20 mouse cellular contexts compared by ENCODE assay signal in the genomic region with DNA sequence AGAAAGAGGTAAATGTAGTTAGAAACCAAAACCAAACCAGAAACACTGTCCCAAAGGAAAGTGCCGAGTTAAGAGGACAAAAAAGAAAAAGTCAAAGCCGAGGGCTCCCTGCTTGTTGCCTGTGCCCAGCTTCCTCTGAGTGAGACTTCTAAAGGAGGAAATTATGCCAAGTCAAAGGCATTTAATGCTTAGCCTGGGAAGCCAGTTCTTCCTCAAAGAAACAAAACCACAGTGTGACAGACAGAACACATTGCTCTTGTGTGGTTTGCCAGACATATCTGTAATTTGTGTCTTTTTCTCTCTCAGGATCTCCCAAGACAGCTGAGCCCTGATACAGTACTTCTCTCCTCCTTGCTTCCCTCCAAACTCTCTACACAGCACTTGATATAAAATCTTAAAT.
DNase-seq lines count a peak whose midpoint lies in the region; ATAC-seq and TF ChIP-seq lines count a peak whose summit lies in the region.
"Had no signal": no experiment of that assay in that cellular context is flagged by ENCODE, and none has a peak within 500 bp of the region (broad histone marks: within the 10 kb centered on the region; RNA-seq: fewer than 3 reads in every experiment).

No protein-coding gene starts in this region.

- 0 out of 2 replicates have a peak, but pooled peaks cover 10% of the 10 kb centered on the region for H3K4me1 ChIP-seq in liver, embryonic 12.5 days
- H3K4me1 ChIP-seq in liver, embryonic 11.5 days (replicated peaks; ENCODE audit: control insufficient read depth, insufficient read depth, low read length), result no peaks in the 10 kb centered on the region
- H3K4me1 ChIP-seq in bone marrow, adult 2 months (ENCODE audit: control insufficient read depth, insufficient read depth, low read length), result peaks cover 5% of the 10 kb centered on the region; the same call in 1 of the 2 replicates
- H3K4me1 ChIP-seq: neural tube, embryonic 12.5 days had no signal

- no peak for ATAC-seq in liver, embryonic 12.5 days
- ATAC-seq in liver, embryonic 11.5 days (replicated peaks; ENCODE audit: low FRiP score), result no peak
- ATAC-seq: activated CD4-positive, CD25-positive, alpha-beta regulatory T cell, adult 4 months; forebrain, embryonic 16.5 days; hindbrain, embryonic 16.5 days had no signal

- H3K27ac ChIP-seq in liver, embryonic 12.5 days, result no peak overlapping the region
- H3K27ac ChIP-seq in liver, embryonic 11.5 days (ENCODE audit: low read depth, low read length), result no peak overlapping the region
- H3K27ac ChIP-seq in bone marrow, adult 2 months (ENCODE audit: control insufficient read depth, insufficient read depth, low read depth, low read length, poor library complexity), result peak overlapping the region; percentile 41; the same call in 1 of the 2 replicates
- H3K27ac ChIP-seq in macrophage, result peak overlapping the region; percentile 73
- H3K27ac ChIP-seq: heart, embryonic 15.5 days; liver, embryonic 14.5 days; neural tube, embryonic 12.5 days had no signal

- no peak overlapping the region for H3K9ac ChIP-seq in liver, embryonic 12.5 days
- H3K9ac ChIP-seq in liver, embryonic 11.5 days (ENCODE audit: low read depth, low read length), result no peak overlapping the region
- H3K9ac ChIP-seq: heart, embryonic 15.5 days; liver, embryonic 14.5 days; neural tube, embryonic 12.5 days had no signal

- no peaks in the 10 kb centered on the region for H3K9me3 ChIP-seq in liver, embryonic 12.5 days (replicated peaks)
- H3K9me3 ChIP-seq in liver, embryonic 11.5 days (ENCODE audit: control insufficient read depth, low read length), result no peaks in the 10 kb centered on the region
- H3K9me3 ChIP-seq: heart, embryonic 15.5 days; neural tube, embryonic 12.5 days had no signal

- WGBS in liver, embryonic 12.5 days (ENCODE audit: insufficient replicate concordance), result 15% methylated on average over 2 of the region's 2 CpGs
- WGBS in liver, embryonic 11.5 days, result 36% methylated on average over 2 of the region's 2 CpGs
- WGBS in bone marrow, adult 2 months, result 0% methylated on average over 2 of the region's 2 CpGs
- 0% methylated on average over 2 of the region's 2 CpGs for WGBS in macrophage (ENCODE audit: missing documents)

- no peak for TF ChIP-seq CTCF in bone marrow, adult 2 months (IDR thresholded peaks at IDR 0.05; ENCODE audit: control insufficient read depth, insufficient read depth, low read length)

- no peaks in the 10 kb centered on the region for H3K79me2 ChIP-seq in macrophage (ENCODE audit: inconsistent target)

- H3K36me3 ChIP-seq in liver, embryonic 12.5 days, result no peaks in the 10 kb centered on the region
- H3K36me3 ChIP-seq in liver, embryonic 11.5 days (ENCODE audit: control insufficient read depth, insufficient read depth, low read length), result no peaks in the 10 kb centered on the region
- no peaks in the 10 kb centered on the region for H3K36me3 ChIP-seq in macrophage (ENCODE audit: inconsistent target)
- H3K36me3 ChIP-seq: heart, embryonic 15.5 days; neural tube, embryonic 12.5 days had no signal

- no peaks in the 10 kb centered on the region for H3K27me3 ChIP-seq in liver, embryonic 12.5 days (replicated peaks)
- no peaks in the 10 kb centered on the region for H3K27me3 ChIP-seq in liver, embryonic 11.5 days (replicated peaks; ENCODE audit: control insufficient read depth, insufficient read depth, low read length)
- H3K27me3 ChIP-seq: heart, embryonic 15.5 days; neural tube, embryonic 12.5 days had no signal

- DNase-seq in liver, embryonic 11.5 days (ENCODE audit: low spot score), result no peak
- DNase-seq in 416B (ENCODE audit: low read depth), result peak; percentile 50
- DNase-seq in frontal cortex, postnatal 10 days (ENCODE audit: low spot score in 2 of 2), result no peak
- no peak for DNase-seq in layer of hippocampus, postnatal 36 days
- DNase-seq in testis, postnatal 14 days (ENCODE audit: low spot score), result no peak
- DNase-seq: cerebellum, adult 18-20 months; embryo, embryonic 11 days; gastrocnemius, postnatal 36 days; midbrain, embryonic 14.5 days; spleen, adult 18-20 months had no signal

- H3K4me2 ChIP-seq in liver, embryonic 12.5 days, result 0 out of 2 replicates have a peak overlapping the region, but pooled peaks have one; percentile 10
- no peak overlapping the region for H3K4me2 ChIP-seq in liver, embryonic 11.5 days
- H3K4me2 ChIP-seq: heart, embryonic 15.5 days; neural tube, embryonic 12.5 days had no signal

- H3K4me3 ChIP-seq in liver, embryonic 12.5 days, result no peak overlapping the region
- H3K4me3 ChIP-seq in liver, embryonic 11.5 days (ENCODE audit: low read depth, low read length), result no peak overlapping the region
- H3K4me3 ChIP-seq in bone marrow, adult 2 months (replicated peaks; ENCODE audit: control insufficient read depth, low read depth, low read length), result no peak overlapping the region
- no peak overlapping the region for H3K4me3 ChIP-seq in macrophage (ENCODE audit: inconsistent target)
- H3K4me3 ChIP-seq: erythroblast, embryonic 14.5 days; heart, embryonic 15.5 days; neural tube, embryonic 12.5 days had no signal

- TF ChIP-seq POLR2A in bone marrow, adult 2 months (IDR thresholded peaks at IDR 0.05; ENCODE audit: borderline replicate concordance, control insufficient read depth, low read depth, low read length), result no peak

Comparison
In these comparisons a context has a peak if more than half of its experiments do, and no peak if none do; other contexts are left out.
1. H3K27ac ChIP-seq: peak in bone marrow, adult 2 months (single experiment) and macrophage (single experiment); none in liver, embryonic 12.5 days (single experiment) and liver, embryonic 11.5 days (single experiment).